Mouse (Mus musculus) E14TG2a.4 (cell line): Measurements from ENCODE around the gene Trpv4.

Experiments
- CTCF ChIP-seq: conservative IDR thresholded peaks from 2 replicates; pipeline ENCODE4 v1.5.1; 2014; ENCODE audit warnings: low read length
- POU5F1 ChIP-seq: IDR thresholded peaks from 2 replicates; pipeline ENCODE4 v1.6.1; 2014; ENCODE audit warnings: low read length, borderline replicate concordance

DNA sequence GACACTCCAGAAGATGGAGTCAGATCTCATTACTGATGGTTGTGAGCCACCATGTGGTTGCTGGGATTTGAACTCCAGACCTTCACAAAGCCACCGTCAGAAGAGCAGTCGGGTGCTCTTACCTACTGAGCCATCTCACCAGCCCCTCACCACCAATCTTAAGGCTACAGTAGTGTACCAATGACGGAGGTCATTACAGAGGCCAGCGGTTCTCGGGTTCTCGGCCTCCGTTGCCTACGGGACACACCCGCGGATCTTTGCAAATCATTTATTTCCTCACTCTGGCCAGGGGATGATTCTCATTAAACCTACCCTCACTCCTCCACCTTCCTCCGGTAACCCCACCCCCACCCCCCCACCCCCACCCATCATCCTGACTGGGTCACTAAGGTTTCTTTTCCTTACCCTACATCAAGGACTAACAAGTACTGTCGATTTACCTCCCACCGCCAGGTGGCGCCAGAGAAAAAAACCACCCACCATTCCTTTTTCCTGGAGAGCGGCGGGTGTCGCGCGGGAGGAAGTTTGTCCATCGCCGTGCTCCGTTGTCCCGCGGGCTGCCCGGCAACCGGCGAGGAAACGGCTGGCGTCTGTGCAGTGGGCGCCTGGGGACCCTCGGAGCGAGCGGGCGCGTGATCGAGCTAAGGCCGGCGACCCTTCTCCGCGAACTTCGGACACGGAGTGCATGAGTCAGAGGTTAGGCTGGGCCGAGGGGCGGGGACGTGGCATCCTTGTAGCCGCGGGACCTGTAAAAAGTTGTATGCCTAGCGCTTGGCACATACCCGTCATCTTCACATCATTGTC is 49.2 kb upstream of the Trpv4 start, which contains the start of gene Tchp:
- peak; percentile 52 for TF ChIP-seq CTCF
- no peak for TF ChIP-seq POU5F1
